Mouse (Mus musculus) intestine, embryonic 14.5 days (tissue): ENCODE data around the gene Akr1c21. TPM values are rescaled to one million over a fixed set of nuclear protein-coding genes. Genes with fewer than 3 reads are reported as not detected.

Experiments
- ATAC-seq: fragments of 200-750 bp; cut with Nextera tagmentation; replicated peaks from 2 replicates; pipeline ENCODE4 v1.8.0; 2017; ENCODE audit warnings: low read depth, moderate number of reproducible peaks, moderate TSS enrichment, moderate library complexity; ENCODE audit not compliant: low FRiP score, low TSS enrichment
- DNase-seq: peaks from one replicate; pipeline ENCODE4 v3.0.0-alpha.2; 2018; ENCODE audit warnings: low spot score
- H3K27ac ChIP-seq: fragments of 300-500 bp; sonication (generic); 2 replicates; pipeline ENCODE4 v1.5.1; 2014; ENCODE audit warnings: low read depth, mild to moderate bottlenecking, control low read depth
- H3K27me3 ChIP-seq: fragments of 300-500 bp; sonication (generic); replicated peaks from 2 replicates; pipeline ENCODE4 v1.6.1; 2014; ENCODE audit warnings: low read length, control low read depth; ENCODE audit not compliant: control insufficient read depth, insufficient read depth
- H3K36me3 ChIP-seq: fragments of 300-500 bp; sonication (generic); 2 replicates; pipeline ENCODE4 v1.6.1; 2014; ENCODE audit warnings: low read length, control low read depth; ENCODE audit not compliant: control insufficient read depth, insufficient read depth
- H3K4me1 ChIP-seq: fragments of 300-500 bp; sonication (generic); replicated peaks from 2 replicates; pipeline ENCODE4 v1.6.1; 2014; ENCODE audit warnings: low read length, control low read depth, mixed read lengths; ENCODE audit not compliant: control insufficient read depth, insufficient read depth
- H3K4me2 ChIP-seq: fragments of 300-500 bp; sonication (generic); 2 replicates; pipeline ENCODE4 v1.6.1; 2014; ENCODE audit warnings: low read length
- H3K4me3 ChIP-seq: fragments of 300-500 bp; sonication (generic); 2 replicates; pipeline ENCODE4 v1.5.1; 2014; ENCODE audit warnings: low read depth, low read length, control low read depth, mixed read lengths
- H3K9ac ChIP-seq: fragments of 300-500 bp; sonication (generic); 2 replicates; pipeline ENCODE4 v1.6.1; 2014; ENCODE audit warnings: mild to moderate bottlenecking, low read length
- H3K9me3 ChIP-seq: fragments of 300-500 bp; sonication (generic); 2 replicates; pipeline ENCODE4 v1.6.1; 2016; ENCODE audit warnings: low read length, control low read depth; ENCODE audit not compliant: control insufficient read depth
- polyA plus RNA-seq: library from polyadenylated mRNA; unstranded; fragments of >200 nt; fragmentation: Nextera tagmentation; extraction: Ambion mirVana; gene quantifications from 2 replicates; pipeline ENCODE4 v1.2.1, GENCODE M21; 2014

Gene Akr1c21
- polyA plus RNA-seq, 1 experiment from 2014 or later: not detected

GRCm38 (mm10) chr13:4610902-4611301 is 37.0 kb downstream of the Akr1c21 start:
- H3K4me2 ChIP-seq: no peak overlapping the region
- ATAC-seq: no peak
- H3K27me3 ChIP-seq: no peaks in the 10 kb centered on the region
- no peaks in the 10 kb centered on the region for H3K36me3 ChIP-seq
- no peak overlapping the region for H3K9ac ChIP-seq
- no peak overlapping the region for H3K4me3 ChIP-seq
- DNase-seq: no peak
- H3K9me3 ChIP-seq: no peaks in the 10 kb centered on the region
- no peak overlapping the region for H3K27ac ChIP-seq
- no peaks in the 10 kb centered on the region for H3K4me1 ChIP-seq

Other genes with a start within 250 kb of the Akr1c21 start
- not detected in 2 replicates for gene Akr1c6, start 139.8 kb upstream of the Akr1c21 start, polyA plus RNA-seq
- gene Akr1c20, start 50.7 kb upstream of the Akr1c21 start, polyA plus RNA-seq: not detected in 2 replicates
- gene Akr1e1, start 35.1 kb downstream of the Akr1c21 start, polyA plus RNA-seq: 34.7 and 47.7 TPM in 2 replicates